Mouse (Mus musculus) heart, adult 2 months (tissue): ENCODE results near the gene Zkscan17.

Experiments used
- CTCF ChIP-seq: fragments of 200-600 bp; IDR thresholded peaks from 2 replicates; pipeline ENCODE4 v1.8.1; 2022; ENCODE audit warnings: antibody characterized with exemption, mild to moderate bottlenecking, moderate library complexity
- EP300 ChIP-seq: fragments of 200-500 bp; IDR thresholded peaks from 2 replicates; pipeline ENCODE4 v1.6.1; 2011; ENCODE audit warnings: low read depth, low read length, control low read depth; ENCODE audit not compliant: insufficient read depth
- POLR2A ChIP-seq: fragments of 200-500 bp; IDR thresholded peaks from 2 replicates; pipeline ENCODE4 v1.6.1; 2011; ENCODE audit warnings: mild to moderate bottlenecking, low read depth, low read length, control low read depth; ENCODE audit not compliant: insufficient read depth

GRCm38 (mm10) chr11:59456346-59456745 is 70.2 kb downstream of the Zkscan17 start:
- no peak for TF ChIP-seq CTCF
- TF ChIP-seq POLR2A: no peak
- TF ChIP-seq EP300: no peak
